Mouse (Mus musculus) erythroblast, embryonic 14.5 days (primary cell): Measurements from ENCODE around the gene Gabbr1.

Source experiments
- GATA1 ChIP-seq: IDR thresholded peaks from 2 replicates; pipeline ENCODE4 v1.6.1; 2012; ENCODE audit warnings: low read length, inconsistent platforms, mixed read lengths
- TAL1 ChIP-seq: IDR thresholded peaks from 3 replicates; pipeline ENCODE4 v1.6.1; 2012; ENCODE audit warnings: low read length, inconsistent platforms, mixed read lengths

DNA sequence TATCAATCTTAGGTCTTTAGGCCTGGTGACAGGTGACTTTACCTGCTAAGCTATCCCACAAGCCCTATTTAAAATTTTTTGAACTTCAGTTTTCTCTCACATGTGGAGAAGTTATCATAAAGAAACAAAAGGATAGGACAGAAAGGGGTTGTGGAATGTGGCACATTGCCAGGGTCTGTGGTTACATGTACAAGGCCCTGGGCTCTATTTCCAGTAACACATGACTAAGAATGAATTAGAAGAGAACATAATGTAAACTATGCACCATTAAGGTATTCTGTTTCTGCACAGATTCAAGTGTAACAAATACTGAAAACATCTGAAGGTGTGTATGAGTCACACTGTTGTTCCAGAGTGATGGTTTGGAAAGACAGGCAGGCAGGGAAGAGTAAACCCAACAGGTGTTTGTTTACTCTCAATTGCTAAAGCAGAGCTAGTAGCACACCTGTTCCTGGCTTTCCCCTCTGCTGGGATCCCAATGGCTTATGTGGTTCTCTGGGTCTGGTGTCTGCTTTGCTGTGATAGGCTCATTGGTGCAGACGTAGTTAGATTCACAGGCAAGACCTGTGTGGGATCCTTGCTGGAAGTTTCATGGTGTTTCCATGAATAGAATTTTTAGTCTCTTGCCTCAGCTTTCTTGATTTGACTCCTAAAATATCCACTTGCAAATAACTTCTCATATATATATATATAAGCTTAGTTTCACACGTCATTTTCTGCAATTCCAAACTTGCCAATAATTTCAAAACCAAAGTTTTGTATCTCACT is 6.5 kb upstream of the Gabbr1 start:
- TF ChIP-seq GATA1: no peak
- TF ChIP-seq TAL1: no peak
